Mouse (Mus musculus) MEL (cell line): ENCODE measurements at regions not wholly inside any gene's neighbourhood (a gene's known extent, or its start where the extent isn't known, plus 50 kb on each side); places are given as distances from the start of the nearest gene placed in this dataset.

Experiments
- CHD1 ChIP-seq: IDR thresholded peaks from 2 replicates; pipeline ENCODE4 v1.6.1; 2012; ENCODE audit warnings: low read depth, mild to moderate bottlenecking, inconsistent platforms, low read length, improper control_type of control experiment
- CTCF ChIP-seq, 3 experiments: IDR thresholded peaks in 2 of 3; conservative IDR thresholded peaks in 1 of 3; 2 replicates each; pipeline ENCODE4 v1.5.1; 2011 to 2012; ENCODE audit warnings: low read length in 3 of 3, low read depth in 2 of 3, mild to moderate bottlenecking in 2 of 3, improper control_type of control experiment in 1 of 3, inconsistent platforms in 1 of 3, mixed read lengths in 1 of 3, moderate library complexity in 1 of 3; ENCODE audit not compliant: control insufficient read depth in 1 of 3, insufficient read depth in 1 of 3, poor library complexity in 1 of 3, severe bottlenecking in 1 of 3
- POLR2A ChIP-seq, 2 experiments: IDR thresholded peaks; 2 replicates each; pipeline ENCODE4 v1.6.1; 2011 to 2012; ENCODE audit warnings: low read length in 2 of 2, mild to moderate bottlenecking in 2 of 2, control low read depth in 1 of 2, improper control_type of control experiment in 1 of 2, low read depth in 1 of 2, moderate library complexity in 1 of 2; ENCODE audit not compliant: control insufficient read depth in 1 of 2, insufficient read depth in 1 of 2, poor library complexity in 1 of 2
- ZC3H11A ChIP-seq: IDR thresholded peaks from 2 replicates; pipeline ENCODE4 v1.6.1; 2012; ENCODE audit warnings: low read depth, mild to moderate bottlenecking, inconsistent platforms, low read length, improper control_type of control experiment

DNA sequence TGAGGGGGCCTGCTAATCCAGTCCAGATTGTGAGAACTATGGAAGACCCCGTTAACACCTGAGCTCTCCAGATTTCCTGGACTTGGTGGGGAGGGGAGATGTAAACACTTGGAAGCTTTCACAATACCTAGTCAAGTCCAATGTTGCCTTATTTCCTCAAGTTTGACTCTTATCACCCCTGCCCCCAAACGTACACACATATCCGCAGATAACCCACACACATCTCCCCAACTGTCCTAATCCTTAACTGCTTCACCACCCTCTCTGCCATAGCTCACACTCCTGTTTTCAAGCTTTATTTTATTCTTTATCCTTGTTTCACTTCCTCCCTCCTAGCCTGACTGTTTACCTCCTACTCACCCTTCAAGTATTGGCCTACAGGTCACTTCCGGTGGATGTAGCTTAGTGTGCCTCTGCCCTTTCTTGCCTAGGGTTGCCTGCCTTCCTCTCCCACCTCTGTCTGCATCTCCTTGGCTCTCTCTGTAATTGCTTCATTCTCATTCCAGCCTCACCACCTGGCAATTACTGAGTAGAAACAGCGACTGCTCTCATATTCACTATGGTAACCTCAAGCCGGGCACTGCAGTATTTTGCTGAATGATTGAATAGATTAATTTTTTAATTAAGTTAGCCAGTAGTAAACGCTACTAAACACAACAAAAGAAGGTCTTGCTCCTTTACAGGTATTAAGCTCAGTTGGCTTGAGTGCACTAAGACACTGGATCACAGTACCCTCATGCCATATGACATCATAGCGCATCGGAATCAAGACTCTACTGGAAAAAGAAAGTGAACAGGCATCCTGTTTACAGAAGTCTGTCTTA lies 125.3 kb upstream of the Cpeb2 start:
- TF ChIP-seq CTCF (IDR thresholded peaks at IDR 0.05 in 2 of 3, conservative IDR thresholded peaks at IDR 0.05 in 1 of 3; ENCODE audit: control insufficient read depth in 1 of 3, insufficient read depth in 1 of 3, low read depth in 2 of 3, low read length in 3 of 3, poor library complexity in 1 of 3, severe bottlenecking in 1 of 3) (no peak), ZC3H11A (0 out of 2 replicates have a peak, but pooled peaks have one; percentile 15), CHD1 (no peak), POLR2A (IDR thresholded peaks at IDR 0.05; ENCODE audit: control insufficient read depth in 1 of 2, insufficient read depth in 1 of 2, low read depth in 1 of 2, low read length in 2 of 2, poor library complexity in 1 of 2) (no peak)
